Mouse (Mus musculus) thymus, postnatal 14 days (tissue): ENCODE measurements around the gene Mrpl45.

Experiments
- DNase-seq: peaks from one replicate; pipeline ENCODE4 v3.0.0; 2021

The Mrpl45 gene

GRCm38 (mm10) chr11:97334400-97334799, 18.9 kb downstream of the Mrpl45 start:
- DNase-seq: no peak

- no peak for DNase-seq
Measured at GRCm38 (mm10) chr11:97336238-97336637, 20.7 kb downstream of the Mrpl45 start.

GRCm38 (mm10) chr11:97336751-97337345, 21.3 kb downstream of the Mrpl45 start:
- no peak for DNase-seq

GRCm38 (mm10) chr11:97337363-97337762, 21.8 kb downstream of the Mrpl45 start:
- no peak for DNase-seq

- DNase-seq: no peak
Measured at GRCm38 (mm10) chr11:97338302-97338976, 22.9 kb downstream of the Mrpl45 start.

GRCm38 (mm10) chr11:97338977-97339315, 23.4 kb downstream of the Mrpl45 start:
- DNase-seq: no peak

- peak; percentile 58 for DNase-seq
Measured at GRCm38 (mm10) chr11:97343175-97343574, 27.7 kb downstream of the Mrpl45 start.

- peak; percentile 72 for DNase-seq
Measured at GRCm38 (mm10) chr11:97343619-97344018, 28.1 kb downstream of the Mrpl45 start.

- DNase-seq: peak; percentile 17
Measured at GRCm38 (mm10) chr11:97345446-97345845, 29.9 kb downstream of the Mrpl45 start.

- DNase-seq: no peak
Measured at GRCm38 (mm10) chr11:97346383-97346782, 30.9 kb downstream of the Mrpl45 start.

GRCm38 (mm10) chr11:97347291-97347690, 31.8 kb downstream of the Mrpl45 start:
- DNase-seq: no peak

- no peak for DNase-seq
Measured at GRCm38 (mm10) chr11:97350035-97350434, 34.5 kb downstream of the Mrpl45 start.

GRCm38 (mm10) chr11:97352027-97352684, 36.6 kb downstream of the Mrpl45 start, which contains the start of gene Gpr179:
Gene Gpr179 (minus strand): TSS chr11:97352077.
- no peak for DNase-seq

GRCm38 (mm10) chr11:97352935-97353597, 37.5 kb downstream of the Mrpl45 start:
- no peak for DNase-seq

GRCm38 (mm10) chr11:97354646-97355045, 39.1 kb downstream of the Mrpl45 start:
- no peak for DNase-seq

- no peak for DNase-seq
Measured at GRCm38 (mm10) chr11:97355247-97355646, 39.7 kb downstream of the Mrpl45 start.

- peak; percentile 78 for DNase-seq
Measured at GRCm38 (mm10) chr11:97357663-97358062, 42.1 kb downstream of the Mrpl45 start.

GRCm38 (mm10) chr11:97361948-97362648, 46.6 kb downstream of the Mrpl45 start, which contains the start of gene Socs7:
Gene Socs7 (plus strand): TSS chr11:97362551.
- peak; percentile 96 for DNase-seq

- no peak for DNase-seq
Measured at GRCm38 (mm10) chr11:97362649-97362942, 47.1 kb downstream of the Mrpl45 start.

- DNase-seq: peak; percentile 58
Measured at GRCm38 (mm10) chr11:97362943-97363643, 47.6 kb downstream of the Mrpl45 start.

GRCm38 (mm10) chr11:97363644-97363995, 48.1 kb downstream of the Mrpl45 start:
- DNase-seq: no peak

- DNase-seq: no peak
Measured at GRCm38 (mm10) chr11:97365556-97365955, 50.0 kb downstream of the Mrpl45 start.

- no peak for DNase-seq
Measured at GRCm38 (mm10) chr11:97368501-97368900, 53.0 kb downstream of the Mrpl45 start.
